Mouse (Mus musculus): ENCODE results near the gene Suclg2. TPM values are rescaled to one million over a fixed set of nuclear protein-coding genes. Genes with fewer than 3 reads are reported as not detected.

Gene Suclg2
- total RNA-seq, 2 experiments from 2014 or later = 16.6 to 18.1 TPM

GRCm38 (mm10) chr6:95573035-95573759 lies 145.4 kb downstream of the Suclg2 start:
- DNase-seq (ENCODE audit: low spot score in 2 of 2) = no peak

- DNase-seq (ENCODE audit: low spot score in 2 of 2) = no peak
Measured at GRCm38 (mm10) chr6:95571620-95572019, 147.0 kb downstream of the Suclg2 start.

- DNase-seq (ENCODE audit: low spot score in 2 of 2) = no peak
Measured at GRCm38 (mm10) chr6:95563355-95564009, 155.1 kb downstream of the Suclg2 start.

- no peak for DNase-seq (ENCODE audit: low spot score in 2 of 2)
Measured at GRCm38 (mm10) chr6:95556320-95556719, 162.3 kb downstream of the Suclg2 start.

GRCm38 (mm10) chr6:95552339-95552950 lies 166.2 kb downstream of the Suclg2 start:
- DNase-seq (ENCODE audit: low spot score in 2 of 2) = no peak

GRCm38 (mm10) chr6:95551000-95551399 lies 167.6 kb downstream of the Suclg2 start:
- DNase-seq (ENCODE audit: low spot score in 2 of 2) = no peak

- no peak for DNase-seq (ENCODE audit: low spot score in 2 of 2)
Measured at GRCm38 (mm10) chr6:95546189-95546832, 172.3 kb downstream of the Suclg2 start.

- no peak for DNase-seq (ENCODE audit: low spot score in 2 of 2)
Measured at GRCm38 (mm10) chr6:95545714-95546113, 172.9 kb downstream of the Suclg2 start.

- no peak for DNase-seq (ENCODE audit: low spot score in 2 of 2)
Measured at GRCm38 (mm10) chr6:95545296-95545695, 173.3 kb downstream of the Suclg2 start.

GRCm38 (mm10) chr6:95535191-95535590 lies 183.4 kb downstream of the Suclg2 start:
- DNase-seq (ENCODE audit: low spot score in 2 of 2) = no peak

- no peak for DNase-seq (ENCODE audit: low spot score in 2 of 2)
Measured at GRCm38 (mm10) chr6:95519846-95520245, 198.8 kb downstream of the Suclg2 start.

GRCm38 (mm10) chr6:95518406-95518805 lies 200.2 kb downstream of the Suclg2 start:
- no peak for DNase-seq (ENCODE audit: low spot score in 2 of 2)

GRCm38 (mm10) chr6:95515721-95516120 lies 202.9 kb downstream of the Suclg2 start:
- DNase-seq (ENCODE audit: low spot score in 2 of 2) = no peak

GRCm38 (mm10) chr6:95514726-95515125 lies 203.9 kb downstream of the Suclg2 start:
- DNase-seq (ENCODE audit: low spot score in 2 of 2) = no peak

GRCm38 (mm10) chr6:95511689-95512088 lies 206.9 kb downstream of the Suclg2 start:
- DNase-seq (ENCODE audit: low spot score in 2 of 2) = no peak

GRCm38 (mm10) chr6:95500771-95501170 lies 217.8 kb downstream of the Suclg2 start:
- no peak for DNase-seq (ENCODE audit: low spot score in 2 of 2)

- DNase-seq (ENCODE audit: low spot score in 2 of 2) = no peak
Measured at GRCm38 (mm10) chr6:95499639-95500038, 219.0 kb downstream of the Suclg2 start.

GRCm38 (mm10) chr6:95492216-95492956 lies 226.2 kb downstream of the Suclg2 start:
- no peak for DNase-seq (ENCODE audit: low spot score in 2 of 2)

- no peak for DNase-seq (ENCODE audit: low spot score in 2 of 2)
Measured at GRCm38 (mm10) chr6:95491043-95491442, 227.6 kb downstream of the Suclg2 start.

GRCm38 (mm10) chr6:95485791-95486190 lies 232.8 kb downstream of the Suclg2 start:
- DNase-seq (ENCODE audit: low spot score in 2 of 2) = peak in 1 of 2 experiments; percentile 25

- peak; percentile 65 to 73 for DNase-seq (ENCODE audit: low spot score in 2 of 2)
Measured at GRCm38 (mm10) chr6:95484183-95484818, 234.3 kb downstream of the Suclg2 start.

Data from layer of hippocampus, postnatal 10 days (tissue).